Mouse (Mus musculus) MN1 (cell line): ENCODE measurements around the gene Eef2k.

Experiments used
- DNase-seq: peaks from one replicate; pipeline ENCODE4 v3.0.0-alpha.2; 2016; ENCODE audit warnings: low spot score

Gene Eef2k

DNA sequence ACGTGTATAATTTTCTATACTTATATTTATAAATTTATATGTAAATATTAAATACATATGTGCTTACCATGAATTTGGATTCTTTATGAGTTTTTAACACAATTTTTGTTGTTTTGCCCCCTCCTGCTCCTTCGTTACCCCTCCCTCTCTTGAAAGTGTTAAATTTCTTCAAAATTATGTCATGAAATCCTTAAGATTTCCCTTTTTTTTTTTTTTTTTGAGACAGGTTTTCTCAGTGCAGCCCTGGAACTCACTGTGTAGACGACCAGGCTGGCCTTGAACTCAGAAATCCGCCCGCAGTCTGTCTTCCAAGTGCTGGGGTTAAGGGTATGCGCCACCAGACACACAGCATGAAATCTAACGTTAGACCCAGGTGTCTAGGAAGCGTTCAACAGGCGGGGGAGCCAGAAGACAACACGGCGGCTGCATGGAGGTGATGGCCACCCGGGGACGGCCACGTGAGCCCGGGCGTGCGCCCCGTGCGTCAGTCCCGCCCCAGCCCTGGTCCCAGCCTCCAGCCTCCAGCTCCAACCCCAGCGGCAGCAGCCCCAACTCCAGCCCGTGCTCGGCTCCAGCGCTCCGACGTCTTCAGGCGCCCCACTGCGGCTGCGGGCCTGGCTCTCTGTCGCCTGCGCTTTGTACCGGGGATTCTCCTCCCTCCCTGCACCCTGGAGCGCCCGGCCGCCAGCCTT, at the start of gene Eef2k:
TSS of gene Eef2k (plus strand) at position 487 of the 692 bp plus-strand sequence.
- DNase-seq = peak; percentile 95

DNA sequence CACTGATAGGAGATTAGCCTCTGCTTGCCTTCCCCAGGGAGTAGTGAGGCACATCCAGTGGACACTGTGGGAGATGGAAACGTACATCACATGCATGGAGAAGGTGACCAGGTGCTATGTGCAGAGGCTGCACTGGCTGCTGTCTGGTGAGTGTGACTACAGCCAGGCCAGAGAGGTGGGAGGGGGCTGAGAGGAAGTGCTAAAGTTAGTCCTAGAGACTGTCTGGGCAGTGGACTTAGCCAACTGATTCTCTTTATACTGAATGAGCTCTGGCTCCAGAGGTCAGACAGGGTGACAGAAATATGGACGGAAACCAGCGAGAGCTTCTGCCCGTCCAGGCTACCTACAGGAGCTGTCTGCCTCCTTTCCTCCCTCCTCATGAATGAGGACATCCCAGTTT, 47.1 kb upstream of the Eef2k start:
- DNase-seq = no peak

DNA sequence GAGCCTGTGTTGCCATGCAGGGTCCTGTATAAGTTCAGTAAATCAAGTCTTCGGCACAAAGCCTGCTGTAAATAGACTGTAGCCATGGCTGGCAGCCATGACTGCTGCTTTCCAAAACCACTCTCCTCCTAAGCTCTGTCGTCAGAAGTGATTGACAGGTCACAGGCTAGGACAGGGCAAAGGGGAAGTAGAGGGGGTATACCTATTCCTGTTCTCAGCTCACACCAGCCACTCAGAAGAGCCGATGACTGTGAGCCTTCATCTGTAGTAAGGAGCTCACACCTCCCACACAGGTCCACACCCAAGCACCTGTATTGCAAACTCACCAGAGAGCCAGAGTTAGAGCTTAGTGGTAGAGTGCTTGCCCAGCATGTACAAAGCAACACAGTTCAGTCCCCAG, 46.3 kb upstream of the Eef2k start:
- no peak for DNase-seq

GRCm38 (mm10) chr7:120803268-120803667, 39.4 kb upstream of the Eef2k start:
- DNase-seq = no peak

GRCm38 (mm10) chr7:120809705-120810104, 32.9 kb upstream of the Eef2k start:
- DNase-seq = no peak

DNA sequence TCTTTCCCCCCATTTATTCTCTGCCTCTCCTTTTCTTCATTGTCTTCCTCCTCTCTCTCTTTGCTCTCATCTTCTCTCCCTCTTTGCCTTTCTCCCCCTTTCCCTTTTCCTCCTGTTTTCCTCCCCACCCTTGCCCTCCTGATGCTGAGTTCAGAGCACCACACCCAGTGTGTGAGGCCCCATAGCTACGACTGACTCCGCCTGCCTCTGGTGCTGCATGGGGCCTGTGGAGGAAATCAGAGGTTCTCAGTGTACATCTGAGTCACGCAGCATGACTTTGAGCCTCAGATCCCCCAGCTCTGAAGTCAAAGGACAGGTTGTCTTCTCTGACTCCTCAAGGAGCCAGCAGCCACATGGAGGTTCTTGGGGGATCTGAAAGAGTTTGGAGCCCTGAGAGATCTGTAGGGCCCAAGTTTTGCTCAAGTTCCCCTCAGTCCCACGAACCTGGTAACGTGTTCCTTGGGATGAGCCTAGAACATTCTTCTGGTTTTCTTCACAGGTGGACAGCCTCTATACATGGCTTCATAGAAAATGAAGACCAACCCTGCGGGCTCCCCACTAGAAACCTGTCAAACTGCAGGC, 30.7 kb upstream of the Eef2k start, which contains the start of gene Gm5737:
TSS of gene Gm5737 (plus strand) at position 532 of the 582 bp plus-strand sequence.
- no peak for DNase-seq

DNA sequence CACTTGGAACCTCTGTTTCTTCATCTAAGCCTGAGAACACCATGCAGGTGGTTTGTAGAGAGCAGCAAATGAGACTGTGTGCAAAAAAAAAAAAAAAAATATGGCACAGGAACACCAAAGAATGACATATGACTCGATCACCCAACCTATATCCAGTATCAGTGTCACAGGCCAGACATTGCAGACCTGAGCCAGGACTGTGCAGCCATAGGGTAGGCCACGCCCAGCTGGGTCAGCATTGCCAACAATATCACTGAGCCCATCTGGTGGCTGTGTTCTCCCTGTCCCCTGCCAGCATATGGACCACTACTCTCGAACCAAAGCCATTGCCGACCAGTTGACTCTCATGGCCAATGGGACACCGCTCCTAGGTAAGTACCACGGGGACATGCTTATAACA, 25.1 kb upstream of the Eef2k start:
- no peak for DNase-seq

GRCm38 (mm10) chr7:120819386-120819785, 23.2 kb upstream of the Eef2k start:
- no peak for DNase-seq

DNA sequence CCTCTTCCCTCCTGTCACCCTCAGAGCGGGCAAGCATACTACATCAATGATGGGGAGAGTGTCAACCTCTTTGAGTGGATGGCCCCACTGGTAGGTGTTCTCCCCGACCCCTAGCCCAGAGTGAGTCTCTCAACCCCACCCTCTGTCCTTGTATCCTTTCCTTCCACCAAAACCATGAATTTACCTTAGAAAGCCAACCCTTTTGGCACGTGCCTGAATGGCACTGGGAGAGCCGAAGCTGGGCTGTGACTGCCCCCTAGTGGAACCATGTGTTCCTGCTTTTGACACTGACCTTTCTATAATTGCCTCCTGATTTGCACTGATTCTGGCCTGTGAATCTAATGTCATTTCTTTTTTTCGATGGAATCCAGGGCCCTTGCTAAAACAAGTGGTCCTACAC, 19.4 kb upstream of the Eef2k start:
- DNase-seq = peak; percentile 70

DNA sequence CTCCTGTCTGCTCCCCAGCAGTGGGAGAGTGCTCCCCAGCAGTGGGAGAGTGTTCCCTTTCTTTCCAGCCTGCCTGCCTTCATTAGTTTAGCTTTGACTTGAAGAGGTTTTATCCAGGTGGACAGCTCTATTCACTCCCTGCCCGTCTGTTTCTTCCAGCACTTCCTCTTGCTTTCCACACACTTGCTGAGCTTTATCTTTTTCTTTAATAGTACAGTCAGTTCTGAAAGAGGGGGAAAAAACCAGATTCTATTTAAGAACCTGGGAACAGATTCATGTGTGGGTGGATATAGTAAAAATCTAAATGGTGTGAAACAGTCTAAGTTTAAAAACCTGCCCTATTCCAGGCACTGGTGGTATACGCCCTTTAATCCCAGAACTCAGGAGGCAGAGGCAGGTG, 17.5 kb upstream of the Eef2k start:
- no peak for DNase-seq

DNA sequence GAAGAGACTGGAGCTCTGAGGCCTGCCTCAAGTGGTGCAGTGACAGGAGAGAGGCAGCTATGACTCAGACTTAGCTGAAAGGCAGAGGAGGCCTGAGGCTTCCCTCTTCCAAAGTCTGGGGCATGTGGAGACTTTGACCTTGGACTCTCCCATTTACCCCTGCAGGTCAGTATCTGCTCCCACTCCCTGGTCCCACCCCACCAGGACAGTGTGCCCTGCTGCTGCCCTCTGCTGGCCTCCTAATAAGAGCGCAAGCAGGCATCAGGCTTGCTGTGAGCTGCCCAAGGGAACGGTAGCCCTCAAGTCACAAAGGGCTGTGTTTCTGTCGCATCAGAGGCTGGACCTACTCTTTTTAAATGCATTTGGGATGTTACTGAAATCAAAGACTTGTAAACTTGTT, 16.2 kb upstream of the Eef2k start:
- DNase-seq = peak; percentile 58

- DNase-seq = peak; percentile 72
Measured at GRCm38 (mm10) chr7:120830431-120831381, 11.9 kb upstream of the Eef2k start.

DNA sequence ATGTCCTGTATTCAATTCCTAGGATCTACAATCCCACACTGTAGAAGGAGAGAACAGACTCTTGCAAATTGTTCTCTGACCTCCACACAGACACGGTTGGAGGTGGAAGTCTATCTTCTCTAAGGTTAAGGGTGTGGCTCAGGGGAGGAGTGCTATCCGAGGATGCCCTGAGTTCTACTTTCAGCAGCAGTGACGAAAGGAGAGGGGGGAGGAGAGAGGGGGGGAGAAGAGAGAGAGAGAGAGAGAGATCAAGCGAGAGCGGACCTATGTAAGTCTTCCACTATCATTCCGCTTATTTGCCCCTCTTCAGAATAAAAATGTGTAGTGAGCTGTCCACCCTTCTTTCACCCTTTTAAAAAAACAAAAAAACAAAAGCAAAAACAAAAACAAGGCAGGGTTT, 8.2 kb upstream of the Eef2k start:
- peak; percentile 28 for DNase-seq

GRCm38 (mm10) chr7:120834863-120835372, 7.7 kb upstream of the Eef2k start:
- DNase-seq = peak; percentile 88

DNA sequence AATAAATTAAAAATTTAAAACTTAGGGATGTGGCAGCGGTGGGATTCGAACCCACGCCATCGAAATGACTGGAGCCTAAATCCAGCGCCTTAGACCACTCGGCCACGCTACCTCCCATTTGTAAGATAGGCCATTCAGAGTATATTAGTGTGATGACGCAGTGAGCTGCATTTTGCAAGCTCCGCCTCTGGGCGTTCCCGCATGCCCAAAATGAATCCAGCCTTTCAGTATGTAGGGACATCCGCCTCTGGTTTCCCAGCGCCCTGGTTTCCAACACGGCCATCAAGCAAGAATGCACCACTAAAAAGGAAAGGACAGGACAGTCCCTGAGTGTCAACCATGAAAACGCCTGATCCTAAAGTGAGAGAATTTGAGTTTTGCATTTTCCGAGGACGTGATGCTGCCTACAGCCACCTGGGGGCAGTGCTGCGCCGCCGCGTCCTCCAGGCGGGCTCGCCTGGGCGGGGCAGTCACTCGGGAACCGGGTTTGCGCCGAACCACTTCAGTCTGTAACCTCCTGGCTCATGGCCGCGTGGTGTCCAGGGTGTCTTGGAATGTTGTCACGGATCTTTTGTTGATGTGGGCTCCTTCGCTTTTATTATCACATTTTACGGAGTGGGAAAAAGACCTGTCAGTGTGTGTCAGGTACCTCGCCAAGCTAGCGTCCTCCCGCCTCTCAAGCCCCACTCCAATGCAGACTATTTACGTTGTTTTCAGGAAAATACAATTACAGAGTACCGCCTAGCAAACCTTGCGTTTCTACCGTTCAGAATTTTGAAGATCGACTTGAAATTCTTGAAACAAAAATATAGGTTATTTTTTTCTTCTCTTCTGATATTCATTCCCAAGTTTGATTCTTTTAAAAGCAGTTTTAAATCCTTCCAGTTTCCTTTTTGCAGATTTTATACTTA, 6.9 kb upstream of the Eef2k start:
- DNase-seq = peak; percentile 96

GRCm38 (mm10) chr7:120836361-120836760, 6.3 kb upstream of the Eef2k start:
- no peak for DNase-seq

GRCm38 (mm10) chr7:120838436-120839160, 4.0 kb upstream of the Eef2k start:
- DNase-seq = peak; percentile 40

DNA sequence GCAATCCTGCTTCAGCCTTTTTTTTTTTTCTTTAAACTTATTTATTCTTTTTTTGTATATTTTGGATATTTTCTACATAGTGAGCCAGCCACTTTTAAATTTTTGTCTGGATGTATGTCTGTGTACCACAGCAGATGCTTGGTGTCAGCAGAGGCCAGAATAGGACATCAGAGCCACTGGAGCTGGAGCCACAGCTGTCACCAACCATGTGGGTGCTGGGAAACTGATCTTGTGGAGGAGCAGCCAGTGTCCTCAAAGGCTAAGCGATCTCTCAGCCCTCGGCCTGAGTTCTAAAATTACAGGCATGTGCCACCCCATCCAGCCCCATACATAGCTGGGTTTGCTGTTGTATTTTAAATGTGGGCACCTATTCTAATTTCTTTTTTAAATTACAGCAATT, 2.8 kb upstream of the Eef2k start:
- no peak for DNase-seq

DNA sequence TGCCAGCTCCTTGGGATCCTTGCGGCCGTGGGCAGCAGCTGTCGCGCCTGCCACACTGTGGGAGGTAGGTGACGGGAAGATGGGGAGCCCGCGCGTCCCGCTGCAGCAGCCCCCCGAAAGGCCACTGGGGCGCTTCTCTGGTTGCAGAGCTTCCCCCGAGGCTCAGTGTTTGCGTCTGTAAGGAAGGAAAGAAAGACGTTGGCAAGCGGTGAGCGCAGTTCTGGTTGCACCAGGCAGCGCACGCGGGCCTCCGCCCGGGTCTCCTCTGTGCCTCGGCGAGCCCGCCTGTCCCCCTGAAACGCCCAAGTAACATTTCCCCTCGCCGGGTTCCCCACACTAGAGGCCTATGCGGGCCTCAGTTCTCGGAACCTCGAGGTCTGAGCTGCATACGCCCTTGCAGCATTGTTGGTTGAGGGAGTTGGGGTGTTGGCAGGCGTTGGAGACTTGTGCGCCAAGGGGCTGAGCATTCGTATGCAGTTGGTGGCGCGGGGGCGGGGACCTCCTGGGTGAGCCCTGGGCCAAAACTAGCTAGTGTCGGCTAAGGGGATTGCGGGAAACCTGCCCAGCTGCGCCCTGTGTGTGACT, 498 bp downstream of the Eef2k start:
- DNase-seq = peak; percentile 84

GRCm38 (mm10) chr7:120843852-120844435, 1.3 kb downstream of the Eef2k start:
- DNase-seq = peak; percentile 25
